Mouse (Mus musculus) lung, adult 2 months (tissue): Measurements from ENCODE around the gene Stub1.

Source experiments
- CTCF ChIP-seq: fragments of 200-500 bp; IDR thresholded peaks from 2 replicates; pipeline ENCODE4 v1.5.1; 2011; ENCODE audit warnings: mild to moderate bottlenecking, low read length, control low read depth; ENCODE audit not compliant: insufficient read depth
- POLR2A ChIP-seq: fragments of 200-500 bp; IDR thresholded peaks from 2 replicates; pipeline ENCODE4 v1.6.1; 2011; ENCODE audit warnings: low read depth, mild to moderate bottlenecking, control low read depth, low read length, borderline replicate concordance; ENCODE audit errors: extremely low read depth

- TF ChIP-seq CTCF (no peak), POLR2A (peak; percentile 56)
These were observed 11.2 kb upstream of the Stub1 start, which contains the start of gene Rhot2 for GRCm38 (mm10) chr17:25844396-25844901.
